Mouse (Mus musculus) limb, embryonic 11.5 days (tissue): Measurements from ENCODE around the gene Gm9913. TPM values are rescaled to one million over a fixed set of nuclear protein-coding genes. Genes with fewer than 3 reads are reported as not detected.

Experiments used
- ATAC-seq: fragments of 200-750 bp; cut with Nextera tagmentation; 2 replicates; pipeline ENCODE4 v1.8.0; 2017; ENCODE audit warnings: low read depth; ENCODE audit not compliant: insufficient number of reproducible peaks, low FRiP score, low TSS enrichment
- DNase-seq: peaks from one replicate; pipeline ENCODE4 v3.0.0-alpha.2; 2015; ENCODE audit warnings: low spot score
- H3K27ac ChIP-seq: fragments of 300-500 bp; sonication (generic); replicated peaks from 2 replicates; pipeline ENCODE4 v1.5.1; 2014; ENCODE audit warnings: low read depth, mild to moderate bottlenecking, low read length
- H3K27me3 ChIP-seq: fragments of 300-500 bp; sonication (generic); 2 replicates; pipeline ENCODE4 v1.6.1; 2014; ENCODE audit warnings: mild to moderate bottlenecking, low read length, mixed read lengths; ENCODE audit not compliant: control insufficient read depth, insufficient read depth
- H3K36me3 ChIP-seq: fragments of 300-500 bp; sonication (generic); 2 replicates; pipeline ENCODE4 v1.6.1; 2014; ENCODE audit warnings: mild to moderate bottlenecking, low read length, moderate library complexity, mixed read lengths; ENCODE audit not compliant: control insufficient read depth, insufficient read depth
- H3K4me1 ChIP-seq: fragments of 300-500 bp; sonication (generic); 2 replicates; pipeline ENCODE4 v1.6.1; 2014; ENCODE audit warnings: low read length, mixed read lengths; ENCODE audit not compliant: control insufficient read depth, insufficient read depth
- H3K4me2 ChIP-seq: fragments of 300-500 bp; sonication (generic); 2 replicates; pipeline ENCODE4 v1.6.1; 2014; ENCODE audit warnings: low read depth, mild to moderate bottlenecking, moderate library complexity; ENCODE audit not compliant: severe bottlenecking
- H3K4me3 ChIP-seq: fragments of 300-500 bp; sonication (generic); 2 replicates; pipeline ENCODE4 v1.5.1; 2014; ENCODE audit warnings: low read depth, low read length
- H3K9ac ChIP-seq: fragments of 300-500 bp; sonication (generic); 2 replicates; pipeline ENCODE4 v1.6.1; 2014; ENCODE audit warnings: mild to moderate bottlenecking, low read length
- H3K9me3 ChIP-seq: fragments of 300-500 bp; sonication (generic); 2 replicates; pipeline ENCODE4 v1.6.1; 2016; ENCODE audit warnings: low read length; ENCODE audit not compliant: control insufficient read depth
- WGBS: fragments of 180-500 bp; shearing (Covaris S2); extraction: QIAGEN DNeasy Blood & Tissue Kit; methylation state at CpG from one replicate; pipeline ENCODE4 v1.1.7; 2014; 5-methylcytosine and 5-hydroxymethylcytosine counted together
- polyA plus RNA-seq: library from polyadenylated mRNA; unstranded; fragments of >200 nt; fragmentation: Nextera tagmentation; extraction: Ambion mirVana; gene quantifications from 2 replicates; pipeline ENCODE4 v1.2.1, GENCODE M21; 2014

Gm9913 gene
- polyA plus RNA-seq, 1 experiment from 2014 or later = 0.15 TPM

DNA sequence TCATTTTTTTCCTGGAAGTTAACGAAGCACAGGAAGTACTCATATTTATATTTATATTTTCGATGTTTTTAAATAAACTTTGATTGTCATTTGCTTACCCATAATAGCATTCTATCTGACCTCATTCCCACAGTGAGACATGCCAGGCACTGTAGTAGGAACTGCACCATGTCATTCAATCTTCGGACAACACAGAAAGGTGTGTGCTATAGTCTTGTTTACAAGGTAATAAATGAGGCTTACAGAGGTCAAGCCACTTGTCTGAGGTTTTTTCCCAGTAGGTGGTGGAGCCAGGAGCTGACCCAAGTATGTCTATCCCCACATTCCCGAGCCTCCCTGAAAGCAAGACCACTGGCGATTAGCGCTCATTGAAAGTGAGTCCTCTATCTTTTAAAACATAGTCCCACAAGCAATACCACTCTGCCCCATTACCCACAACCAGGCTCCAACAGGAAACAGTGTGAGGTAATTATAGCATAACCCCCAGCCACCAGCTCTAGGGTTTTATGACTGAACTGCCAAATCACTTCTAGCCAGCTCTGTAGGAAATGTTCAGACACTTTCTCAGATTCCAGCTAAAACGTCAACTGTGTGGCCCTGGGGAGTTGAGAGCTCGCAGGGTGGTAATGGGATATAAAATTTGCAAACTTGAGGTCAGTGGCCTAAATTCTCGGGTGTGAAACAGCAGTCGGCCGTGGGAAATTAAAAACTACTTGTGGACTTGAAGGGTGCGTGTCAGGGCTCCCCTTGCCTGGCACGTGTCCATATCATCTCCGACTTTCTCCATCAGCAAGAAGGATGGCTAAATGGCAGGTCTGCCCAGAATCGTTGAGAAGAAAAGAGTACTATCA lies 12.6 kb upstream of the Gm9913 start:
- peak; percentile 90 for ATAC-seq
- peaks cover 15% of the 10 kb centered on the region for H3K27me3 ChIP-seq
- H3K4me1 ChIP-seq = no peaks in the 10 kb centered on the region
- no peak overlapping the region for H3K4me2 ChIP-seq
- DNase-seq = peak; percentile 67
- H3K9me3 ChIP-seq = no peaks in the 10 kb centered on the region
- no peaks in the 10 kb centered on the region for H3K36me3 ChIP-seq
- WGBS = 31% methylated on average over 15 of the region's 15 CpGs
- H3K4me3 ChIP-seq = no peak overlapping the region
- H3K27ac ChIP-seq = no peak overlapping the region
- H3K9ac ChIP-seq = no peak overlapping the region

- ATAC-seq = no peak
- Histone ChIP-seq H3K9me3 (no peaks in the 10 kb centered on the region), H3K4me3 (no peak overlapping the region), H3K4me2 (no peak overlapping the region), H3K9ac (no peak overlapping the region), H3K36me3 (no peaks in the 10 kb centered on the region), H3K27me3 (peaks cover 15% of the 10 kb centered on the region), H3K4me1 (no peaks in the 10 kb centered on the region), H3K27ac (no peak overlapping the region)
- no peak for DNase-seq
- 93% methylated on average over 2 of the region's 2 CpGs for WGBS
Observed at GRCm38 (mm10) chr2:125494291-125494690, 10.6 kb upstream of the Gm9913 start.

- peaks cover 15% of the 10 kb centered on the region for H3K27me3 ChIP-seq
- no peaks in the 10 kb centered on the region for H3K36me3 ChIP-seq
- DNase-seq (no peak), ATAC-seq (no peak)
- H3K9ac ChIP-seq = no peak overlapping the region
- H3K9me3 ChIP-seq = no peaks in the 10 kb centered on the region
- WGBS = 87% methylated on average over 20 of the region's 20 CpGs
- no peaks in the 10 kb centered on the region for H3K4me1 ChIP-seq
- H3K27ac ChIP-seq = no peak overlapping the region
- H3K4me3 ChIP-seq = no peak overlapping the region
- H3K4me2 ChIP-seq = no peak overlapping the region
Observed at GRCm38 (mm10) chr2:125494831-125495812, 9.8 kb upstream of the Gm9913 start.

DNA sequence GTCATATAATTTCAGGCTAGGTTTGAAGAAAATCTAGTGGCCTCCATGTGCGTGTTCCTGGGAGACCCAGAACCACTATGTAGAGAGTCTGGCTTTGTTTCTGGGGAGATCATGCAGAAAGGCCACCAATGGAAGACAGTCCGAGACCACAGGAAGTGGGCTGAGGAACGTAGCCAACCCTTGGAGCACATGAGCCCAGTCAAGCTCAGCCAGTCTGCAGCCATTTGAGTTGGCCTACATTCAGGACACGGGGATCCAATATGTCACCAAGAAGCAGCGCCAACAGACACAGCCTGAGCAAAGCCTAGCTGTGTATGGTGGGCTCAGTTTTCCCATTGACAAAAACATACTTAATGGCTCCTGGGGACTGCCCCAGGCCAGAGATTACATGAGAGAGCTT lies 8.2 kb upstream of the Gm9913 start:
- 92% methylated on average over 5 of the region's 5 CpGs for WGBS
- Histone ChIP-seq H3K4me3 (no peak overlapping the region), H3K9ac (no peak overlapping the region), H3K36me3 (no peaks in the 10 kb centered on the region), H3K27ac (no peak overlapping the region), H3K9me3 (no peaks in the 10 kb centered on the region), H3K4me2 (no peak overlapping the region), H3K27me3 (peaks cover 13% of the 10 kb centered on the region), H3K4me1 (no peaks in the 10 kb centered on the region)
- no peak for ATAC-seq
- no peak for DNase-seq

GRCm38 (mm10) chr2:125498216-125498615 lies 6.7 kb upstream of the Gm9913 start:
- Histone ChIP-seq H3K27ac (no peak overlapping the region), H3K4me2 (no peak overlapping the region), H3K9me3 (no peaks in the 10 kb centered on the region), H3K27me3 (peaks cover 15% of the 10 kb centered on the region), H3K36me3 (no peaks in the 10 kb centered on the region), H3K4me1 (no peaks in the 10 kb centered on the region), H3K4me3 (no peak overlapping the region), H3K9ac (no peak overlapping the region)
- 93% methylated on average over 7 of the region's 7 CpGs for WGBS
- DNase-seq (no peak), ATAC-seq (no peak)

DNA sequence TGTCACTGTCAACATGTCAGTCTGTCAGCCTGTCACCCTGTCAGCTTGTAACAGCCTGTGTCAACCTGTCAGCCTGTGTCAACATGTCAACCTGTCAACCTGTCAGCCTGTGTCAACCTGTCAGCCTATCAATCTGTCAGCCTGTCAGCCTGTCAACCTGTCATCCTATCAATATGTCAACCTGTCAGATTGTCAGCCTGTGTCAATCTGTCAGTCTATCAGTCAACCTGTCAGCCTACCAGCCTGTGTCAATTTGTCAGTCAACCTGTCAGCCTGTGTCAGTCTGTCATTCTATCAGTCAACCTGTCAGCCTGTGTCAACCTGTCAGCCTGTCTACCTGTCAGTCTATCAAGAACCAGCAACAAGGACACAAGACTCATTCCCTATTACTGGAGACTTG lies 3.4 kb upstream of the Gm9913 start:
- no peaks in the 10 kb centered on the region; the same call in 1 of the 2 replicates for H3K4me1 ChIP-seq
- no peaks in the 10 kb centered on the region for H3K36me3 ChIP-seq
- no peak overlapping the region for H3K9ac ChIP-seq
- no peak overlapping the region for H3K4me3 ChIP-seq
- H3K4me2 ChIP-seq = no peak overlapping the region
- peaks cover 7% of the 10 kb centered on the region; the same call in 1 of the 2 replicates for H3K27me3 ChIP-seq
- no peak overlapping the region for H3K27ac ChIP-seq
- no peaks in the 10 kb centered on the region for H3K9me3 ChIP-seq
- no peak for DNase-seq
- no peak for ATAC-seq

DNA sequence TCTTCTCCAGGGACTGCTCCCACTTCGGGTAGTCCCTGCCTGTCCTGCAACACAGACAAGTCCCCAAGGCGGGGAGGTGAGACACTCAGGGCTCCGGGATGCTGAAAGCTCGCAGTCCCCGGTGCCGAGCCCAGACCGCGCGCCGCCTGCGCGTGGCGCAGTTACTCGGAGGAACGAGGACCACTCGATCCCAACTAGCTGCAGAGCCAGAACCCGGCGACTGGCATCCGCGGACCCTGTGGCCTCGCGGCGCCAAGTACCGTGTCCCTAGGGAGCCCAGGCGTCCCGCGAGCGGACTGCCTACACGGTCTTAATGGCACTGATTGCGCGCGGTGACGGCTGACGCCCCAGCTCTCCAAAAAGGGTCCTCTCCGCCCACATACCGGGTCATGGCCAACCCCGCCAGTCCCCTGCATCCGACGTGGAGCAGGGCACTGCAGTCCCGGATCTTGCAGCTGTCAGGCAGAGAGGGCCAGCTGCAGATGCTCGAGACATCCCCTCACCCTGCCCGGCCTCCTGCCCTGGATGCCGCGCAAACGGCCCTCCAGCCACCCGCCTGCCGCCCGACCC lies 942 bp downstream of the Gm9913 start:
- DNase-seq (peak; percentile 79), ATAC-seq (peak; percentile 84)
- WGBS = under 1% methylated on average over 46 of the region's 48 CpGs
- H3K9ac ChIP-seq = peak overlapping the region; percentile 77
- H3K4me1 ChIP-seq = peaks cover 6% of the 10 kb centered on the region; the same call in 1 of the 2 replicates
- no peaks in the 10 kb centered on the region for H3K9me3 ChIP-seq
- H3K27me3 ChIP-seq = peaks cover 13% of the 10 kb centered on the region
- H3K4me2 ChIP-seq = peak overlapping the region; percentile 97
- peak overlapping the region; percentile 56; the same call in 1 of the 2 replicates for H3K27ac ChIP-seq
- peak overlapping the region; percentile 62 for H3K4me3 ChIP-seq
- no peaks in the 10 kb centered on the region for H3K36me3 ChIP-seq
